In genomic region chr9:40455020-40455335, GRCm38 (mm10) we compare ENCODE assay signal across 8 mouse cellular contexts.
DNase-seq lines count a peak whose midpoint lies in the region; ATAC-seq and TF ChIP-seq lines count a peak whose summit lies in the region.

No protein-coding gene starts in this region.

- no peak overlapping the region for H3K27ac ChIP-seq in limb, embryonic 12.5 days
- H3K27ac ChIP-seq in small intestine, adult 2 months (ENCODE audit: insufficient read depth, low read depth, low read length), result peak overlapping the region; percentile 52; the same call in 1 of the 2 replicates

- peak; percentile 27 for DNase-seq in embryo, embryonic 10 days (ENCODE audit: low spot score)
- DNase-seq in embryo, embryonic 11 days, result no peak
- peak; percentile 56 for DNase-seq in retina, embryonic 14.5 days (ENCODE audit: low spot score)
- DNase-seq in retina, postnatal 1 day, result no peak
- DNase-seq in T-cell, adult 2 months (ENCODE audit: low spot score), result no peak

- peak overlapping the region; percentile 95 for H3K4me2 ChIP-seq in limb, embryonic 12.5 days

- peak; percentile 23; the same call in 1 of the 2 replicates for ATAC-seq in limb, embryonic 12.5 days (ENCODE audit: insufficient number of reproducible peaks, insufficient read depth, low FRiP score, low TSS enrichment, low read depth)
- ATAC-seq in cerebellum, adult (ENCODE audit: insufficient number of reproducible peaks, low FRiP score, low TSS enrichment), result no peak

- no peaks in the 10 kb centered on the region for H3K36me3 ChIP-seq in limb, embryonic 12.5 days
- no peaks in the 10 kb centered on the region for H3K36me3 ChIP-seq in small intestine, adult 2 months (ENCODE audit: control insufficient read depth, insufficient read depth, low read length)

- 0 out of 2 replicates have a peak, but pooled peaks have one; percentile 18 for TF ChIP-seq POLR2A in small intestine, adult 2 months (IDR thresholded peaks at IDR 0.05; ENCODE audit: low read depth, low read length)

- peak overlapping the region; percentile 60 for H3K9ac ChIP-seq in limb, embryonic 12.5 days (replicated peaks)

- H3K4me3 ChIP-seq in limb, embryonic 12.5 days (replicated peaks), result peak overlapping the region; percentile 59
- peak overlapping the region; percentile 75 for H3K4me3 ChIP-seq in small intestine, adult 2 months (ENCODE audit: low read depth, low read length)

- WGBS in limb, embryonic 12.5 days, result 2% methylated on average over 8 of the region's 8 CpGs
- 1% methylated on average over 8 of the region's 8 CpGs for WGBS in small intestine, adult 2 months

- peaks cover 16% of the 10 kb centered on the region for H3K27me3 ChIP-seq in limb, embryonic 12.5 days
- no peaks in the 10 kb centered on the region for H3K27me3 ChIP-seq in small intestine, adult 2 months (ENCODE audit: control insufficient read depth, insufficient read depth, low read length)

- H3K9me3 ChIP-seq in limb, embryonic 12.5 days, result no peaks in the 10 kb centered on the region

- no peak for TF ChIP-seq CTCF in small intestine, adult 2 months (IDR thresholded peaks at IDR 0.05; ENCODE audit: extremely low read depth, insufficient read length, insufficient replicate concordance, low read depth, low read length)

- no peaks in the 10 kb centered on the region; the same call in 1 of the 2 replicates for H3K4me1 ChIP-seq in limb, embryonic 12.5 days (replicated peaks)
- H3K4me1 ChIP-seq in small intestine, adult 2 months (ENCODE audit: control insufficient read depth, insufficient read depth, insufficient read length, low read length), result peaks cover 12% of the 10 kb centered on the region; the same call in 1 of the 2 replicates

Comparison
In these comparisons a context has a peak if more than half of its experiments do, and no peak if none do; other contexts are left out.
1. DNase-seq: peak in embryo, embryonic 10 days (single experiment) and retina, embryonic 14.5 days (single experiment); none in embryo, embryonic 11 days (single experiment), retina, postnatal 1 day (single experiment) and T-cell, adult 2 months (single experiment).